In the genomic region with DNA sequence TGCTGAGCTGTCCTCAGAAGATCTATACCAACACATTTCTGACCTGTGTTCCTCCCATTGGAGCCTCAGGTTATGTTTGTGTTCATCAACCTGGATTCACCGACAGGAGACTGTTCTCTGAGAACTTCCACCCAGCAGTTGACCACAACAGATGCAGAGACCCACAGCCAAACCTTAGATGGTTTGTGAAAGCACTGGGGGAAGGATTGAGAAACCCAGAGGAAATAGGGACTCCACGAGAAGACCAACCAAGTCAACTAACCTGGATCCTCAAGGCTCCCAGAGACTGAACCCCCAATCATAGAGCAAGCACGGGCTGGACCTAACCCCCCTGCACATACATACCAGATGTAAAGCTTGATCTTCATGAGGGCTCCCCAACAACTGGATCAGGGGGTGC, we compare ENCODE assay signal across 15 mouse cellular contexts.
"Had no signal": no experiment of that assay in that cellular context is flagged by ENCODE, and none has a peak within 500 bp of the region (broad histone marks: within the 10 kb centered on the region; RNA-seq: fewer than 3 reads in every experiment).

No protein-coding gene starts in this region.

- DNase-seq: lung, adult 18-20 months; lung, embryonic 14.5 days; lung, postnatal 10 days; lung, postnatal 4 days; midbrain, embryonic 14.5 days; right cerebral cortex, postnatal 14 days; thymus, adult 18-20 months; thymus, postnatal 14 days had no signal

- ATAC-seq: liver, embryonic 12.5 days; midbrain, embryonic 16.5 days had no signal

- H3K36me3 ChIP-seq: liver, embryonic 12.5 days; midbrain, embryonic 10.5 days; midbrain, embryonic 12.5 days; neural tube, embryonic 13.5 days had no signal

- H3K27ac ChIP-seq: liver, embryonic 12.5 days; liver, embryonic 14.5 days; midbrain, embryonic 10.5 days; midbrain, embryonic 12.5 days; neural tube, embryonic 13.5 days had no signal

- H3K9ac ChIP-seq: liver, embryonic 12.5 days; liver, embryonic 14.5 days; lung, embryonic 14.5 days; midbrain, embryonic 12.5 days; neural tube, embryonic 13.5 days had no signal

- H3K4me3 ChIP-seq: liver, embryonic 12.5 days; midbrain, embryonic 10.5 days; midbrain, embryonic 12.5 days; myocyte; neural tube, embryonic 13.5 days had no signal

- H3K27me3 ChIP-seq: liver, embryonic 12.5 days; midbrain, embryonic 12.5 days; neural tube, embryonic 13.5 days had no signal

- H3K9me3 ChIP-seq: liver, embryonic 12.5 days; midbrain, embryonic 10.5 days; midbrain, embryonic 12.5 days; neural tube, embryonic 13.5 days had no signal

- H3K4me2 ChIP-seq: liver, embryonic 12.5 days; lung, embryonic 14.5 days; midbrain, embryonic 12.5 days; neural tube, embryonic 13.5 days had no signal

- H3K4me1 ChIP-seq: liver, embryonic 12.5 days; midbrain, embryonic 10.5 days; midbrain, embryonic 12.5 days; neural tube, embryonic 13.5 days had no signal
